Mouse (Mus musculus): ENCODE data around the gene Hsd17b1. TPM values are rescaled to one million over a fixed set of nuclear protein-coding genes. Genes with fewer than 3 reads are reported as not detected.

Gene Hsd17b1
- polyA plus RNA-seq, 1 experiment from 2014 or later = 0.17 TPM

GRCm38 (mm10) chr11:101086323-101086674, 8.1 kb downstream of the Hsd17b1 start:
- Histone ChIP-seq H3K4me3 (peak overlapping the region; percentile 79), H3K4me2 (peak overlapping the region; percentile 93), H3K36me3 (peaks cover 47% of the 10 kb centered on the region), H3K27me3 (replicated peaks) (peaks cover 2% of the 10 kb centered on the region), H3K27ac (replicated peaks) (peak overlapping the region; percentile 87), H3K4me1 (peaks cover 45% of the 10 kb centered on the region), H3K9ac (peak overlapping the region; percentile 97), H3K9me3 (no peaks in the 10 kb centered on the region)
- no peak for ATAC-seq (ENCODE audit: extremely low read depth, insufficient number of reproducible peaks, low FRiP score, low TSS enrichment)
- WGBS = 75% methylated on average over 6 of the region's 6 CpGs

DNA sequence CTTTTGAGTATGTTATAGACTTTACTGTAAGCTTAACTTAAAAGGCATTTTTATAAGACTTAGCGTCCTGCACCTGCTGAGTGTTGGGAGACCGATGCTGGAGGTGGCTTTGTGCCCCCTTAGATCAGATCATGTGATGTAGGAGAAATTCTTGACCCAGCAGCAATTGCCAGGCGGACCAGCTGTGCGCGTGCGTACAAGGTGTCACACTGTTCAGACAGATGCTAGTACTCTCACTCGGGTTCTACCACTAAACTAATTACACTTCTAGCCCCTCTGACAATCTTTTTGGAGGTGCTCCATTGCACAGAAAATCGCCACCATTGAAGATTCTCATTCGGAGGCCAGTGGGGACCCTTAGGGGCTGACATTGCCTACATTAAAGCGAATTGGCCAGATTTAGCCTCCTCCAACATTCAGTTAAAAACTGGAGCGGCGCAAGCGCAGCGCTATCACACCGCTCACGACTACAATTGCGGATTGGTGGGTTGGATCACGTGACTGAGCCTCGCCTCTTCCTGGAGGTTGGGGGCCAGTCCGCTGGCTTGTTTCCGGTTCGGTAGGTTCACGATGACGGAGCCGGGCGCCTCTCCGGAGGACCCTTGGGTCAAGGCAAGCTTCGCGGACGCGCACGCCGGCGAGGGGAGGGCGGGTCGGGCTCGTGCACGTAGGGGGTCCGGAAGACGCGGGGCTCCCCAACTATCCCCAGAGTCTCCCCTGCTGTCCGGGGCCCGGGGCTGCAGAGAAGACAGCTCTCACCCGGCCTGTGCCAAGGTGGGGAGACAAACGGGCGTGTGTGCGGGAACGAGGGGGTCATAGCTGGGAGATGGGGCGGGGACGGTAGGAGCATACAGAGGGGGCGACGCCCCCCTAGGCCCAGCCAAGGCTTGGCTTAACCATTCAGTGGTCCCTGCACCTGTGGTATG, 8.8 kb downstream of the Hsd17b1 start, which contains the start of gene Mlx:
Gene Mlx, plus strand, starts transcription at position 522 of the 926 bp plus-strand sequence.
- Histone ChIP-seq H3K36me3 (peaks cover 54% of the 10 kb centered on the region), H3K9ac (peak within 1 kb of the TSS; percentile 97), H3K27ac (replicated peaks) (peak within 1 kb of the TSS; percentile 87), H3K4me1 (peaks cover 39% of the 10 kb centered on the region), H3K27me3 (replicated peaks) (no peaks in the 10 kb centered on the region), H3K4me2 (peak within 1 kb of the TSS; percentile 93), H3K4me3 (peak within 1 kb of the TSS; percentile 79), H3K9me3 (no peaks in the 10 kb centered on the region)
- peak; percentile 62 for ATAC-seq (ENCODE audit: extremely low read depth, insufficient number of reproducible peaks, low FRiP score, low TSS enrichment)
- WGBS = 2% methylated on average over 51 of the region's 52 CpGs

GRCm38 (mm10) chr11:101087682-101088055, 9.5 kb downstream of the Hsd17b1 start:
- peak overlapping the region; percentile 79 for H3K4me3 ChIP-seq
- no peak for ATAC-seq (ENCODE audit: extremely low read depth, insufficient number of reproducible peaks, low FRiP score, low TSS enrichment)
- H3K9me3 ChIP-seq = no peaks in the 10 kb centered on the region
- peak overlapping the region; percentile 93 for H3K4me2 ChIP-seq
- peak overlapping the region; percentile 87 for H3K27ac ChIP-seq (replicated peaks)
- peak overlapping the region; percentile 97 for H3K9ac ChIP-seq
- WGBS = 6% methylated on average over 8 of the region's 8 CpGs
- peaks cover 60% of the 10 kb centered on the region for H3K36me3 ChIP-seq
- H3K27me3 ChIP-seq (replicated peaks) = no peaks in the 10 kb centered on the region
- H3K4me1 ChIP-seq = peaks cover 39% of the 10 kb centered on the region

DNA sequence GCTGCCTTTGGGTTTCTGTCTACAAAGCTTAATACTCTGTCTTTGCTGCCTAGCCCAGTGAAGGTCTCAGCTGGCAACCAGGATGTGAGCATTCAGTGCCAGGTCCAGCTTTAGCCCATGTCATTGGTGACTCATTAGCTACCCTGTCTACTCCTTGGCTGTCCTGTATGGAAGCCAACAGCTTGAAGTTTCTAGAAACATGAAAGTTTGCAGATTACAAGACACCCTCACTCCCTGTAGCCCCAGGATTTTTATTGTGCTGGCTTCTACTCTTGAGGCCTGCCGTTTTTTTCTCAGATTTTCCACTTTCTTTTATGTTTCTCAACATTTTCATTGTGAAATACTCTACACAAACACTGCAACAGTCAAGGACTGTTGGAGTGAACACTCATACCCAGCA, 11.7 kb downstream of the Hsd17b1 start:
- no peak overlapping the region for H3K4me3 ChIP-seq
- H3K27me3 ChIP-seq (replicated peaks) = no peaks in the 10 kb centered on the region
- WGBS = 86% methylated on average over 1 of the region's 1 CpGs
- H3K9ac ChIP-seq = no peak overlapping the region
- H3K4me1 ChIP-seq = peaks cover 36% of the 10 kb centered on the region
- peaks cover 69% of the 10 kb centered on the region for H3K36me3 ChIP-seq
- no peak overlapping the region for H3K4me2 ChIP-seq
- H3K9me3 ChIP-seq = no peaks in the 10 kb centered on the region
- no peak for ATAC-seq (ENCODE audit: extremely low read depth, insufficient number of reproducible peaks, low FRiP score, low TSS enrichment)
- no peak overlapping the region for H3K27ac ChIP-seq (replicated peaks)

DNA sequence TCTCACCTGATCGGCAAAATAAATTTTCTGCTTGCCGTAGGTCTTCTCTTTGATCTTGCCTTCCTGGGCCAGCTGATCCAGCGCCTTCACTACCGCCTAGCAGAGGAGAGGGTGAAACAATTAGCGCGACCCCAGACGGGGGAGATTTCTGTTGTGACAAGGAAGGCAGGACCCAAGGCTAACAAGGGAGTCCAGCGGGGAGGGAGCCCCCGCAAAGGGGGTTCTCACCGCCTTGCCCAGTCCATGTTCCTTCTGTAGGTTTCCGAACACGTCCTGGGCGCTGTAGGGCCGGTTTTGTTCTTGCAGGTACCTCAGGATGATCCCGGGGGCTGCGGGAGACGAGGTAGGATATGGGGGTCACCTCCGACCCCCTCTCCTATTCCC, 16.7 kb downstream of the Hsd17b1 start:
- Histone ChIP-seq H3K36me3 (peaks cover 75% of the 10 kb centered on the region), H3K9me3 (no peaks in the 10 kb centered on the region), H3K4me1 (peaks cover 16% of the 10 kb centered on the region), H3K27me3 (replicated peaks) (no peaks in the 10 kb centered on the region), H3K4me2 (peak overlapping the region; percentile 97), H3K9ac (peak overlapping the region; percentile 92), H3K27ac (replicated peaks) (peak overlapping the region; percentile 98), H3K4me3 (peak overlapping the region; percentile 84)
- WGBS = 1% methylated on average over 18 of the region's 18 CpGs
- no peak for ATAC-seq (ENCODE audit: extremely low read depth, insufficient number of reproducible peaks, low FRiP score, low TSS enrichment)

GRCm38 (mm10) chr11:101095314-101096024, 17.3 kb downstream of the Hsd17b1 start, which contains the start of gene Psmc3ip:
Gene Psmc3ip, minus strand, starts transcription at chr11:101095436.
- peak within 1 kb of the TSS; percentile 92 for H3K9ac ChIP-seq
- peak within 1 kb of the TSS; percentile 98 for H3K27ac ChIP-seq (replicated peaks)
- peak; percentile 88 for ATAC-seq (ENCODE audit: extremely low read depth, insufficient number of reproducible peaks, low FRiP score, low TSS enrichment)
- H3K4me3 ChIP-seq = peak within 1 kb of the TSS; percentile 84
- peaks cover 75% of the 10 kb centered on the region for H3K36me3 ChIP-seq
- H3K9me3 ChIP-seq = no peaks in the 10 kb centered on the region
- under 1% methylated on average over 43 of the region's 43 CpGs for WGBS
- no peaks in the 10 kb centered on the region for H3K27me3 ChIP-seq (replicated peaks)
- H3K4me1 ChIP-seq = peaks cover 16% of the 10 kb centered on the region
- H3K4me2 ChIP-seq = peak within 1 kb of the TSS; percentile 97

DNA sequence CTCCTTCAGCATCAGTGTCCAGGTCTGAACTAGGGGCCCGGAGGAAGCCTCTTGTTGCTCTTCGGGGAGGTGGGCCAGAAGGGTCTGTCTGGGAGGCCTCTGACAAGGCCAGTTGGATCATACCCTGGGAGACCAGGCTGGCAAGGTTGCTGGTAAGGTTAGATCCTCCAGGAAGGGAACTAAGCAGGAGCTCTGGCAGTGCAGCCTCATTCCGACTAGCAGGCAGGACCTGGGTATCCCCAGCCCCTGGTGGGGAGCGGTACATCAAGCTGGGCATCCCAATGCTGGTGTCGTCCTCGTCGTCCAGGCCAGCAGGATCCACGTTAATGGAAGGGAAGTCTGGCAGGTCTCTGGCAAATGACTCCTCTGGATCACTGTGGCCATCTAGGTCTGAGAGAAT, 20.0 kb downstream of the Hsd17b1 start:
- Histone ChIP-seq H3K36me3 (peaks cover 73% of the 10 kb centered on the region), H3K4me3 (no peak overlapping the region), H3K9ac (no peak overlapping the region), H3K9me3 (no peaks in the 10 kb centered on the region), H3K27me3 (replicated peaks) (no peaks in the 10 kb centered on the region), H3K4me1 (peaks cover 16% of the 10 kb centered on the region), H3K4me2 (no peak overlapping the region), H3K27ac (replicated peaks) (no peak overlapping the region)
- 89% methylated on average over 8 of the region's 8 CpGs for WGBS
- no peak for ATAC-seq (ENCODE audit: extremely low read depth, insufficient number of reproducible peaks, low FRiP score, low TSS enrichment)

DNA sequence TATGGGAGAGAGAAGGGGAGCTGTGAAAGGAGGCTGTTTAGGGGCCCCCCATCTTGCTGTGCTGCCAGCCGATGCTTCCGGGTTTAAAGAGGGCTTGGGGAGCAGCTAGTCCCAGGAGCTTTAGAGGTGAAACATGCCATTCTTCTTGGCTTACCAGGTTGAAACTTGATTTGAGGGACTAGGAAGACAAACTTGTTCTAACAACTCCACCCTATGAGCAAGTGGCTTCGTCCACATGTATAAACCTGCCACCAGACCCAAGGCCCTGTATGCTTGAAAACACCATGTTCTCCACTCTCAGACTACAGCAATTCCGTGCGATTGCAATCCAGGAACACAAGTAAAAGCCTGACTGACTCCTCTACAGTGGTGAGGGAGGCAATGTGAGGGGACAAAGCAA, 24.8 kb downstream of the Hsd17b1 start:
- no peaks in the 10 kb centered on the region for H3K27me3 ChIP-seq (replicated peaks)
- no peak overlapping the region for H3K4me2 ChIP-seq
- H3K9me3 ChIP-seq = no peaks in the 10 kb centered on the region
- no peak overlapping the region for H3K4me3 ChIP-seq
- no peak overlapping the region for H3K9ac ChIP-seq
- ATAC-seq (ENCODE audit: extremely low read depth, insufficient number of reproducible peaks, low FRiP score, low TSS enrichment) = no peak
- H3K36me3 ChIP-seq = peaks cover 81% of the 10 kb centered on the region
- WGBS = 91% methylated on average over 5 of the region's 5 CpGs
- no peak overlapping the region for H3K27ac ChIP-seq (replicated peaks)
- no peaks in the 10 kb centered on the region for H3K4me1 ChIP-seq

DNA sequence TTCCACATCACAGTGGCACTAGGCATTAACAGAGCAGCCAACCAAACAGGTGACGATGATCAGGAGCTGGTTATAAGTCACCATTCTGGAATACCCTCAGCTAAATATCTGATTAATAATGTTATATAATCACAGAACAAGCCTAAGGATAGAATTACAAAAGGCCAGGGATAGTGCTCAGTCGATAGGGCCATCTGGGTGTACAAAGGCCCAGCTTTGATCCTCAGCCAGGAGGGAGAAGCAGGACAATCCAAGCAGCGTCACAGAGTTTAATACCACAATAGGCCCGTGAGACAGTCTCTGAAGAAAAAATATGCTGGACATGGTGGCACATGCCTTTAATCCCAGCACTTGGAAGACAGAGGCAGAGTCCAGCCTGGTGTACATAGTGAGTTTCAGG, 31.1 kb downstream of the Hsd17b1 start:
- no peak overlapping the region for H3K4me2 ChIP-seq
- H3K9me3 ChIP-seq = peaks cover 3% of the 10 kb centered on the region; the same call in 1 of the 2 replicates
- no peaks in the 10 kb centered on the region for H3K27me3 ChIP-seq (replicated peaks)
- H3K27ac ChIP-seq (replicated peaks) = no peak overlapping the region
- peaks cover 9% of the 10 kb centered on the region for H3K4me1 ChIP-seq
- 89% methylated on average over 4 of the region's 4 CpGs for WGBS
- ATAC-seq (ENCODE audit: extremely low read depth, insufficient number of reproducible peaks, low FRiP score, low TSS enrichment) = no peak
- peaks cover 37% of the 10 kb centered on the region for H3K36me3 ChIP-seq
- no peak overlapping the region for H3K9ac ChIP-seq
- H3K4me3 ChIP-seq = no peak overlapping the region

DNA sequence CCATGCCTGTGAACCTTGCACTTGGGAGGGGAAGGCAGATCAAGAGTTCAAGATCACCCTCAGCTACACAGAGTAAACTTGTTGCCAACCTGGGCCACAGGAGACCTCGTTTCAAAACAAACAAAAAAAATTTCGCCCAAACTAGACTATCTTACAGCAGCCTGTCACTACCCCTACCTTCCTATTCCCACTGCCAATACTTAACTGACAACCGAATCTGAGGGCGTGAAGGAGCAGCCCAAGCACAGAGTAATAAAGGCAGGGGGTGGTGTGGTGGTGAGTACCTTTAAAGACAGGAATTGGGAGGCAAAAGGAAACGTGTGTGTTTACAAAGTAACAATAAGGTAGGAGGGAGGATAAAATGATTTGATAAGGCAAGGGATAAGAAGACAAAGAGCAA, 32.5 kb downstream of the Hsd17b1 start:
- Histone ChIP-seq H3K9ac (no peak overlapping the region), H3K27me3 (replicated peaks) (no peaks in the 10 kb centered on the region), H3K4me1 (peaks cover 17% of the 10 kb centered on the region), H3K9me3 (peaks cover 3% of the 10 kb centered on the region; the same call in 1 of the 2 replicates), H3K36me3 (peaks cover 23% of the 10 kb centered on the region), H3K4me3 (no peak overlapping the region), H3K4me2 (no peak overlapping the region), H3K27ac (replicated peaks) (no peak overlapping the region)
- no peak for ATAC-seq (ENCODE audit: extremely low read depth, insufficient number of reproducible peaks, low FRiP score, low TSS enrichment)
- 56% methylated on average over 5 of the region's 5 CpGs for WGBS

DNA sequence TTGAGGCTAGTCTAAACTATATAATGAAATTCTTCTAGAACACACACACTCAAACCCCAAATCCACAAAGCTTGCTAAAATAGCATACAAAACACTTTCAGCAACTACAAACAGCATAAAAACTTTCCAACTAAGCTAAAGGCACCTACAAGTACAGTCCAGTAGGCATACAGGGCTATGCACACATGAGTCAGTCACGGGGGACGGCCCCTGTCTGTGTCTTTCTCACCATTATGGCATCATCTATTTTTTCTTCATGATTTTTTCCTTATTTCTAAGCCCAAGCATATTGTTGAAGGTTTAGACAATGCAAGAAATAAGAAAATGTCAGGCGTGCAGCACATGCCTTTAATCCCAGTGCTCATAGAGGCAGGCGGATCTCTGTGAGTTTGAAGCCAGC, 33.0 kb downstream of the Hsd17b1 start:
- 87% methylated on average over 4 of the region's 4 CpGs for WGBS
- ATAC-seq (ENCODE audit: extremely low read depth, insufficient number of reproducible peaks, low FRiP score, low TSS enrichment) = no peak
- Histone ChIP-seq H3K4me1 (peaks cover 22% of the 10 kb centered on the region), H3K9me3 (peaks cover 3% of the 10 kb centered on the region; the same call in 1 of the 2 replicates), H3K27ac (replicated peaks) (no peak overlapping the region), H3K4me3 (no peak overlapping the region), H3K4me2 (no peak overlapping the region), H3K9ac (no peak overlapping the region), H3K27me3 (replicated peaks) (no peaks in the 10 kb centered on the region), H3K36me3 (peaks cover 20% of the 10 kb centered on the region)

Measured in heart, embryonic 13.5 days (tissue).